Mouse (Mus musculus): ENCODE data around the gene Hist1h4c. TPM values are rescaled to one million over a fixed set of nuclear protein-coding genes. Genes with fewer than 3 reads are reported as not detected.
A peak's percentile ranks its signal among the peaks of the same experiment; 100 is the strongest.

Gene Hist1h4c
- total and polyA plus RNA-seq, 2 experiments, result 0.95 to 190 TPM

DNA sequence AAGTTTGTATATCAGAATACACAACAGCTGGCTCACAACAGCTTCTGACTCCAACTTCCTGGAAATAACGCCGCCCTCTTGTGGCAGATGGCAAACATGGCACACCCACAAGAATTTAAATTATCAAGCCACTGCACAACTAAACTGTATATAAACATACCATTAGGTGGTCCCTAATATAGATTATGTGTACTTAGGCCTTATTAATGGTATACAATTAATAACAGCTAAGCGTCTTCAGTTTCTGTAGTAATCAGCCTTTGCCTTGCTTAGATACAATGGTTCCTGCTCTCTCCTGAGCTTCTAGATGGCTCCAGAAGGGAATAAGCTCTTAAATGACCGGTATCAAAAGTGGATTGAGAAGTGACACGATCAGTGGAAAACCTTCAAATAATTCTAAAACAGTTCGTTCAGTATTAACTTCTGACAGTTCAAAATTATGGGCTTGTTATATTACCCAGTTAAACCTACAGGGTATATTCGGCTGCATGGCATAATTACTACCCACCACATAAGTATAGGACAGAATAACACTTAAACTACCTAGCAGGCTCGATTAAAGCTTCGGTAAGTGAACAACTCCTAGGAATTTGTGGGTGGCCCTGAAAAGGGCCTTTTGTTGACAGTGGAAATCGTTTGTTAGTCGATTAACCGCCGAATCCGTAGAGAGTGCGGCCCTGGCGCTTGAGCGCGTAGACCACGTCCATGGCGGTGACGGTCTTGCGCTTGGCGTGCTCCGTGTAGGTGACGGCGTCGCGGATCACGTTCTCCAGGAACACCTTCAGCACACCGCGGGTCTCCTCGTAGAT lies 559 bp downstream of the Hist1h4c start:
- H3K4me1 ChIP-seq (ENCODE audit: control insufficient read depth, insufficient read depth, low read length), result peaks cover 10% of the 10 kb centered on the region
- peaks cover 9% of the 10 kb centered on the region for H3K36me3 ChIP-seq (ENCODE audit: control insufficient read depth, insufficient read depth, low read length)
- H3K27me3 ChIP-seq (ENCODE audit: control insufficient read depth, insufficient read depth, low read length), result no peaks in the 10 kb centered on the region
- under 1% methylated on average over 24 of the region's 32 CpGs for WGBS
- peak overlapping the region; percentile 29 for H3K9ac ChIP-seq (ENCODE audit: low read depth, low read length)
- peak; percentile 71 for DNase-seq (ENCODE audit: extremely low read depth, low read depth, low spot score)
- no peaks in the 10 kb centered on the region for H3K79me2 ChIP-seq (ENCODE audit: control insufficient read depth, insufficient read depth, low read length)
- H3K4me3 ChIP-seq (ENCODE audit: insufficient read depth, low read depth, low read length), result peak overlapping the region; percentile 53
- TF ChIP-seq CTCF (IDR thresholded peaks at IDR 0.05; ENCODE audit: low read depth, low read length) (peak; percentile 59), POLR2A (IDR thresholded peaks at IDR 0.05; ENCODE audit: extremely low read depth, insufficient read depth, low read length) (no peak)
- H3K27ac ChIP-seq (replicated peaks; ENCODE audit: insufficient read depth, low read depth, low read length), result 0 out of 2 replicates have a peak overlapping the region, but pooled peaks have one; percentile 2

DNA sequence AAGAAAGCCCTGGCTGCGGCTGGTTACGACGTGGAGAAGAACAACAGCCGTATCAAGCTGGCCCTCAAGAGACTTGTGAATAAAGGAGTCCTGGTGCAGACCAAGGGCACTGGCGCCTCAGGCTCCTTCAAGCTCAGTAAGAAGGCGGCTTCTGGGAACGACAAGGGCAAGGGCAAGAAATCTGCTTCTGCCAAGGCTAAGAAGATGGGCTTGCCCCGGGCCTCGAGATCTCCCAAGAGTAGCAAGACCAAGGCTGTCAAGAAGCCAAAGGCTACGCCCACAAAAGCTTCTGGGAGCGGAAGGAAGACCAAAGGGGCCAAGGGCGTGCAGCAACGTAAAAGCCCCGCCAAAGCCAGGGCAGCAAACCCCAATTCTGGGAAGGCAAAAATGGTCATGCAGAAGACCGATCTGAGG lies 2.2 kb downstream of the Hist1h4c start:
- Histone ChIP-seq H3K27ac (replicated peaks; ENCODE audit: insufficient read depth, low read depth, low read length) (no peak overlapping the region), H3K4me3 (ENCODE audit: insufficient read depth, low read depth, low read length) (no peak overlapping the region), H3K4me1 (ENCODE audit: control insufficient read depth, insufficient read depth, low read length) (peaks cover 10% of the 10 kb centered on the region), H3K9ac (ENCODE audit: low read depth, low read length) (no peak overlapping the region), H3K79me2 (ENCODE audit: control insufficient read depth, insufficient read depth, low read length) (no peaks in the 10 kb centered on the region), H3K27me3 (ENCODE audit: control insufficient read depth, insufficient read depth, low read length) (no peaks in the 10 kb centered on the region), H3K36me3 (ENCODE audit: control insufficient read depth, insufficient read depth, low read length) (peaks cover 16% of the 10 kb centered on the region)
- WGBS, result 72% methylated on average over 15 of the region's 15 CpGs
- no peak for DNase-seq (ENCODE audit: extremely low read depth, low read depth, low spot score)
- TF ChIP-seq CTCF (IDR thresholded peaks at IDR 0.05; ENCODE audit: low read depth, low read length), result no peak
- TF ChIP-seq POLR2A (IDR thresholded peaks at IDR 0.05; ENCODE audit: extremely low read depth, insufficient read depth, low read length), result no peak

DNA sequence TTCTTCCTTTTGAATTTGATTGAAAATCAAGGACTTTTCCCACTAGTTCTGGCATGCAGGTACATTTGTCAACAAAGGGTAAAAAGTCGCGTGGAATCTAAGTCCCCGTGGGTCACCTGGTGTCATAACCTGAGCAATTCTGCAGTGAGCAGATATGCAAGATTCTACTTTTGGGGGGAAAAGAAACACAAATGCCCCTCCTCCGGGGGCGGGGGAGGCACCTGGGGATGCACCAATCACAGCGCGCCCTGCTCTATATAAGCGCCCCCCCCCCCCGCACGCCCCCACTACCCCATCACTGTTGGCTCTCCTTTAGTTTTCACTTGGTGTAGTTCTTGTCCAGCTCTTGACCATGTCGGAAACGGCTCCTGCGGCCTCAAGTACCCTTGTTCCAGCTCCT lies 2.7 kb downstream of the Hist1h4c start, which contains the start of gene Hist1h1t:
Gene Hist1h1t, plus strand, starts transcription at position 301 of the 400 bp plus-strand sequence.
- no peak for DNase-seq (ENCODE audit: extremely low read depth, low read depth, low spot score)
- Histone ChIP-seq H3K9ac (ENCODE audit: low read depth, low read length) (no peak within 1 kb of the TSS), H3K4me1 (ENCODE audit: control insufficient read depth, insufficient read depth, low read length) (peaks cover 12% of the 10 kb centered on the region), H3K4me3 (ENCODE audit: insufficient read depth, low read depth, low read length) (no peak within 1 kb of the TSS), H3K36me3 (ENCODE audit: control insufficient read depth, insufficient read depth, low read length) (peaks cover 18% of the 10 kb centered on the region), H3K27me3 (ENCODE audit: control insufficient read depth, insufficient read depth, low read length) (no peaks in the 10 kb centered on the region), H3K79me2 (ENCODE audit: control insufficient read depth, insufficient read depth, low read length) (peaks cover 4% of the 10 kb centered on the region; the same call in 1 of the 2 replicates), H3K27ac (replicated peaks; ENCODE audit: insufficient read depth, low read depth, low read length) (no peak within 1 kb of the TSS)
- TF ChIP-seq CTCF (IDR thresholded peaks at IDR 0.05; ENCODE audit: low read depth, low read length) (no peak), POLR2A (IDR thresholded peaks at IDR 0.05; ENCODE audit: extremely low read depth, insufficient read depth, low read length) (no peak)
- 57% methylated on average over 13 of the region's 13 CpGs for WGBS

DNA sequence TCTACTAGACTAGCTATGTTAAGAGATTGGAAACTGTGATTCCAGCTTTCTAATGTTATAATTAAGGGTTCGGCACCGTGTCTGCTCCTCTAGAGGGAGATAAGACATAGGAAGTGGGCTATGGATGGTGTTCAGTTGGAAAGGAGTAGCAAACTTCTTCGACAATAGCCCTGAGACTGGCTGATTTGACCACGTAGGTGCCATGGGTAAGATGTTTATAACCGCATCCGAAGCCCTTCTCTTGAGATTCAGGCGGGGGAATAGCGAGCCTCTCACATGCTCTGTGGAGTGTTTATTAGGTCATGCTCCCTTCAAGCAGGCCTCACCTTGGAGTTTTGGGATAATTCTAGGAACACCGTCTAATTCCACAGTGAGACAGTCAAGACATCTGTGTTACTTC lies 3.3 kb downstream of the Hist1h4c start:
- peaks cover 5% of the 10 kb centered on the region; the same call in 1 of the 2 replicates for H3K79me2 ChIP-seq (ENCODE audit: control insufficient read depth, insufficient read depth, low read length)
- 94% methylated on average over 9 of the region's 9 CpGs for WGBS
- no peak for TF ChIP-seq POLR2A (IDR thresholded peaks at IDR 0.05; ENCODE audit: extremely low read depth, insufficient read depth, low read length)
- TF ChIP-seq CTCF (IDR thresholded peaks at IDR 0.05; ENCODE audit: low read depth, low read length), result no peak

DNA sequence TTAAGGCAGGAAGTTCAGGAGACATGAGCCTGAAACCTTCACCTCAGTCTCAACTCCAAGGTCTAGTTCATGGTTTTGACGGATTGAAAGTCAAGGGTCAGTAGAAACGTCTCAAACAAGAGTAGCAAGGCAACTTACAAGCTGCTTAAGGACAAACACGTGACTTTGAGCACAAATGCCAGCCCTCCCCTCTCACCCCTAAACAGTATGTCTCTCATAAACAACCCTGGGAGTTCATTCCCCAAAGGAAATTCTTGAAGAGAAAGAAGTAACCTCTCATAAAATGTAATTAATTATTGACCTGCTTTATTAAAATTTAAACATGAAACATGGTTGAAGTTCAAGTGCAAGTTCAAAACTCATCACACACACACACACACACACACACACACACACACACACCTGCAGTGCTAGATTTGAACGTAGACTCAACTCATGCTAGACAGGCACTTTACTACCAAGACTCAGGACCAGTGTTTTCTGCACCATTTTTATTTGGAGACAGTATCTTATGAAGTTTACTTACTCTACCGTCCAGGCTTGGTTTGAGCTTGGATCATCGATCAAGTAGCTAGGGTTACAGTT lies 4.3 kb downstream of the Hist1h4c start:
- H3K36me3 ChIP-seq (ENCODE audit: control insufficient read depth, insufficient read depth, low read length), result peaks cover 18% of the 10 kb centered on the region
- no peak overlapping the region for H3K9ac ChIP-seq (ENCODE audit: low read depth, low read length)
- H3K4me1 ChIP-seq (ENCODE audit: control insufficient read depth, insufficient read depth, low read length), result peaks cover 16% of the 10 kb centered on the region
- peak overlapping the region; percentile 51 for H3K27ac ChIP-seq (replicated peaks; ENCODE audit: insufficient read depth, low read depth, low read length)
- WGBS, result 51% methylated on average over 6 of the region's 6 CpGs
- H3K79me2 ChIP-seq (ENCODE audit: control insufficient read depth, insufficient read depth, low read length), result peaks cover 12% of the 10 kb centered on the region
- DNase-seq (ENCODE audit: extremely low read depth, low read depth, low spot score), result peak; percentile 54
- H3K27me3 ChIP-seq (ENCODE audit: control insufficient read depth, insufficient read depth, low read length), result no peaks in the 10 kb centered on the region
- no peak overlapping the region for H3K4me3 ChIP-seq (ENCODE audit: insufficient read depth, low read depth, low read length)
- TF ChIP-seq POLR2A (IDR thresholded peaks at IDR 0.05; ENCODE audit: extremely low read depth, insufficient read depth, low read length), result no peak
- no peak for TF ChIP-seq CTCF (IDR thresholded peaks at IDR 0.05; ENCODE audit: low read depth, low read length)

More for the DNA sequence above, 3.3 kb downstream of the Hist1h4c start:
- peaks cover 18% of the 10 kb centered on the region for H3K36me3 ChIP-seq (ENCODE audit: control insufficient read depth, insufficient read depth, low read length)
- no peak overlapping the region for H3K4me3 ChIP-seq (ENCODE audit: insufficient read depth, low read depth, low read length)
- H3K4me1 ChIP-seq (ENCODE audit: control insufficient read depth, insufficient read depth, low read length), result peaks cover 14% of the 10 kb centered on the region
- no peak overlapping the region for H3K9ac ChIP-seq (ENCODE audit: low read depth, low read length)
- no peak for DNase-seq (ENCODE audit: extremely low read depth, low read depth, low spot score)
- no peaks in the 10 kb centered on the region for H3K27me3 ChIP-seq (ENCODE audit: control insufficient read depth, insufficient read depth, low read length)
- no peak overlapping the region for H3K27ac ChIP-seq (replicated peaks; ENCODE audit: insufficient read depth, low read depth, low read length)

Data from liver, adult 2 months (tissue).